Mouse (Mus musculus): ENCODE data around the gene Olfr1511. TPM values are rescaled to one million over a fixed set of nuclear protein-coding genes. Genes with fewer than 3 reads are reported as not detected.

Gene Olfr1511
- polyA plus RNA-seq, 1 experiment from 2014 or later, result not detected

Other genes with a start within 250 kb of the Olfr1511 start
- gene Supt16, start 200.0 kb downstream of the Olfr1511 start, polyA plus RNA-seq (2016; fragmentation: Nextera tagmentation; extraction: Ambion mirVana), result 83.2 and 84.7 TPM in 2 replicates
- 49.6 and 53.7 TPM in 2 replicates for gene Chd8, start 139.6 kb downstream of the Olfr1511 start, polyA plus RNA-seq (2016; fragmentation: Nextera tagmentation; extraction: Ambion mirVana)
- 47.2 and 51.3 TPM in 2 replicates for gene Tox4, start 118.2 kb downstream of the Olfr1511 start, polyA plus RNA-seq (2016; fragmentation: Nextera tagmentation; extraction: Ambion mirVana)
- gene Rab2b, start 117.8 kb downstream of the Olfr1511 start, polyA plus RNA-seq (2016; fragmentation: Nextera tagmentation; extraction: Ambion mirVana), result 23.2 and 23.5 TPM in 2 replicates
- gene Mettl3, start 92.3 kb downstream of the Olfr1511 start, polyA plus RNA-seq (2016; fragmentation: Nextera tagmentation; extraction: Ambion mirVana), result 59.9 and 61.0 TPM in 2 replicates
- 30.9 and 33.7 TPM in 2 replicates for gene Sall2, start 68.6 kb downstream of the Olfr1511 start, polyA plus RNA-seq (2016; fragmentation: Nextera tagmentation; extraction: Ambion mirVana)
- not detected in 2 replicates for gene Olfr1513, start 41.0 kb downstream of the Olfr1511 start, polyA plus RNA-seq (2016; fragmentation: Nextera tagmentation; extraction: Ambion mirVana)
- not detected in 2 replicates for gene Olfr1512, start 18.2 kb downstream of the Olfr1511 start, polyA plus RNA-seq (2016; fragmentation: Nextera tagmentation; extraction: Ambion mirVana)
- not detected in 2 replicates for gene Olfr1510, start 17.0 kb upstream of the Olfr1511 start, polyA plus RNA-seq (2016; fragmentation: Nextera tagmentation; extraction: Ambion mirVana)
- not detected in 2 replicates for gene Olfr1509, start 45.6 kb upstream of the Olfr1511 start, polyA plus RNA-seq (2016; fragmentation: Nextera tagmentation; extraction: Ambion mirVana)
- not detected in 2 replicates for gene Olfr1508, start 70.1 kb upstream of the Olfr1511 start, polyA plus RNA-seq (2016; fragmentation: Nextera tagmentation; extraction: Ambion mirVana)
- gene Olfr1507, start 98.4 kb upstream of the Olfr1511 start, polyA plus RNA-seq (2016; fragmentation: Nextera tagmentation; extraction: Ambion mirVana), result not detected in 2 replicates